Mouse (Mus musculus) liver, embryonic 14.5 days (tissue): ENCODE measurements around the gene Fbxo10. TPM values are rescaled to one million over a fixed set of nuclear protein-coding genes. Genes with fewer than 3 reads are reported as not detected.

Experiments
- ATAC-seq: fragments of 200-750 bp; cut with Nextera tagmentation; 2 replicates; pipeline ENCODE4 v1.8.0; 2017; ENCODE audit warnings: moderate number of reproducible peaks, mild to moderate bottlenecking, moderate library complexity; ENCODE audit not compliant: insufficient read depth
- DNase-seq, 3 experiments: peaks; one replicate each; pipeline ENCODE4 v3.0.0-alpha.2; 2012 to 2013; ENCODE audit warnings: low read depth in 3 of 3, low spot score in 3 of 3
- H3K27ac ChIP-seq: fragments of 300-500 bp; sonication (generic); 2 replicates; pipeline ENCODE4 v1.5.1; 2014; ENCODE audit warnings: moderate library complexity, mild to moderate bottlenecking, control low read depth, inconsistent platforms
- H3K27me3 ChIP-seq: fragments of 300-500 bp; sonication (generic); 2 replicates; pipeline ENCODE4 v1.6.1; 2014; ENCODE audit warnings: mild to moderate bottlenecking, low read length, moderate library complexity; ENCODE audit not compliant: control insufficient read depth, insufficient read depth
- H3K36me3 ChIP-seq: fragments of 300-500 bp; sonication (generic); replicated peaks from 2 replicates; pipeline ENCODE4 v1.6.1; 2014; ENCODE audit warnings: low read depth; ENCODE audit not compliant: control insufficient read depth, insufficient read depth
- H3K4me1 ChIP-seq, 2 experiments: fragments of 200-500 bp in 1 of 2; fragments of 300-500 bp in 1 of 2; sonication (generic) in 1 of 2; replicated peaks; 2 replicates each; pipeline ENCODE4 v1.6.1; 2012 to 2014; ENCODE audit warnings: antibody characterized with exemption in 1 of 2, inconsistent platforms in 1 of 2, low read length in 1 of 2; ENCODE audit not compliant: control insufficient read depth in 2 of 2, insufficient read depth in 2 of 2
- H3K4me2 ChIP-seq: fragments of 300-500 bp; sonication (generic); 2 replicates; pipeline ENCODE4 v1.6.1; 2014; ENCODE audit warnings: low read depth, mild to moderate bottlenecking, control low read depth, moderate library complexity
- H3K4me3 ChIP-seq, 2 experiments: fragments of 200-500 bp in 1 of 2; fragments of 300-500 bp in 1 of 2; sonication (generic) in 1 of 2; 2 replicates each; pipeline ENCODE4 v1.5.1; 2012 to 2014; ENCODE audit warnings: low read depth in 2 of 2, low read length in 2 of 2, mild to moderate bottlenecking in 2 of 2, control low read depth in 1 of 2, inconsistent platforms in 1 of 2, moderate library complexity in 1 of 2; ENCODE audit not compliant: insufficient read depth in 1 of 2
- H3K9ac ChIP-seq: fragments of 300-500 bp; sonication (generic); replicated peaks from 2 replicates; pipeline ENCODE4 v1.6.1; 2014; ENCODE audit warnings: mild to moderate bottlenecking, control low read depth, moderate library complexity
- H3K9me3 ChIP-seq: fragments of 300-500 bp; sonication (generic); 2 replicates; pipeline ENCODE4 v1.6.1; 2016; ENCODE audit warnings: low read length, mixed read lengths; ENCODE audit not compliant: control insufficient read depth
- CTCF ChIP-seq: IDR thresholded peaks from 2 replicates; pipeline ENCODE4 v1.5.1; 2016; ENCODE audit warnings: antibody characterized with exemption, low read depth, control low read depth
- EP300 ChIP-seq: IDR thresholded peaks from 2 replicates; pipeline ENCODE4 v1.6.1; 2016; ENCODE audit warnings: antibody characterized with exemption, low read depth
- WGBS: fragments of 180-500 bp; shearing (Covaris S2); extraction: QIAGEN DNeasy Blood & Tissue Kit; methylation state at CpG from one replicate; pipeline ENCODE4 v1.1.7; 2014; ENCODE audit not compliant: insufficient replicate concordance; 5-methylcytosine and 5-hydroxymethylcytosine counted together
- polyA plus RNA-seq, 2 experiments: library from polyadenylated mRNA; depleted of rRNA in 1 of 2; stranded (reverse) in 1 of 2; unstranded in 1 of 2; fragments of >200 nt; fragmentation: Nextera tagmentation in 1 of 2; extraction: Ambion mirVana in 1 of 2; gene quantifications; 2 replicates each; pipeline versions ENCODE4 v1.2.1 to v1.2.3; 2012 to 2014

Gene Fbxo10
- polyA plus RNA-seq, 2 experiments = 2.4 to 4.3 TPM

DNA sequence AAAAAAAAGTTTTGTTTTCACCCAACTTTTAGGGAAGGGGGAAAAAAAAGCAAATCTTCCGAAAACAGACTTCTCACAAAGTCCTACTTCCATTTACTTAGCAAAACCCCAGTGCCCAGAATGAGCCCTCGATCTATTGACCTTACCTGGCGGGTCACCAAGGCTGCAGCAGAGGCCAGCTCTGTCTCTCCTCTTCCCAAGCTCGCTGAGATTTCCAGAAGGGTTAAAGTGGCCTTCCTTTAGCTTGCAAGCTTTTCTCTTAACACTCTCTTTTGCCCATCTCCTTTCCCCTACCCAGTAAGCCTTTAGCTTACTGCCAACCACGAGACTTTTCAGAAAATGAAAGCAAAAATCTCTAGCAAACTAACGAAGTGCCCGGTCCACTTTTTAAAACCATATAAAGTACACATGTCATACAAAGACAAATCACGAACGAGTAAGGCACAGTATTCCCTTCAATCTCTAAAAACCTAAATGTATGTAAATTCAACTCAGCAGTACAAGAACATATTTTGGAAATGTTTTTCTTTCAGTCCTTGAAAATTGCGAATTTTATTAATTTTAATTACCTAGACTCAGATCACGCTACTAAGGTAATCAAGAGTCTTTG, 73.5 kb downstream of the Fbxo10 start:
- no peaks in the 10 kb centered on the region for H3K9me3 ChIP-seq
- no peaks in the 10 kb centered on the region for H3K27me3 ChIP-seq
- WGBS = 15% methylated on average over 11 of the region's 11 CpGs
- peak overlapping the region; percentile 84 for H3K9ac ChIP-seq
- no peak for ATAC-seq
- H3K27ac ChIP-seq = peak overlapping the region; percentile 88
- H3K36me3 ChIP-seq = no peaks in the 10 kb centered on the region
- H3K4me2 ChIP-seq = peak overlapping the region; percentile 97
- no peak for DNase-seq
- H3K4me3 ChIP-seq = peak overlapping the region; percentile 81 to 83
- peaks cover 18 to 19% of the 10 kb centered on the region in 2 experiments for H3K4me1 ChIP-seq
- TF ChIP-seq CTCF (no peak), EP300 (no peak)

DNA sequence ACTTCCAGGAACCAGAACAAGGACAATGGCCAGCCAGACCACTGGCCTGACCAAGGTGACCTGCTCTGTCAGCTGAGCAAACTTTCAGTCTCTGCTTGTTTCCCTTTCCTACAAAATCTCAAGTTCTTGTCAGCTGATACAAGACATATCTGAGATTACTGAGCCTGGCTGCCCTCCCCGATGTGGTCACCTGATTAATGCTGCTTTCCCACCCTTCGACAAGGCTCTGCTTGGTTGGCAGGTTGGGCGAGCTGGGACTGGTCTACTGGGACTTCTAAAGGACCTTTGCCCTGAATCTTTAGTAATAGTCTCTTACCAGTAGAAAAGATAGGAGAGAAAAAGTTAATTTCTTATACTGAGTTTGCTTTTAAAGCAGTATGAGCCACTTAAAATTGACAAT, 79.0 kb downstream of the Fbxo10 start:
- no peaks in the 10 kb centered on the region for H3K9me3 ChIP-seq
- H3K27me3 ChIP-seq = no peaks in the 10 kb centered on the region
- DNase-seq (no peak), ATAC-seq (no peak)
- no peak overlapping the region for H3K27ac ChIP-seq
- no peaks in the 10 kb centered on the region for H3K36me3 ChIP-seq
- no peak overlapping the region for H3K9ac ChIP-seq
- no peak overlapping the region for H3K4me2 ChIP-seq
- 56% methylated on average over 3 of the region's 3 CpGs for WGBS
- H3K4me1 ChIP-seq = peaks cover 6 to 9% of the 10 kb centered on the region in 2 experiments
- H3K4me3 ChIP-seq = no peak overlapping the region
- TF ChIP-seq CTCF (no peak), EP300 (no peak)

DNA sequence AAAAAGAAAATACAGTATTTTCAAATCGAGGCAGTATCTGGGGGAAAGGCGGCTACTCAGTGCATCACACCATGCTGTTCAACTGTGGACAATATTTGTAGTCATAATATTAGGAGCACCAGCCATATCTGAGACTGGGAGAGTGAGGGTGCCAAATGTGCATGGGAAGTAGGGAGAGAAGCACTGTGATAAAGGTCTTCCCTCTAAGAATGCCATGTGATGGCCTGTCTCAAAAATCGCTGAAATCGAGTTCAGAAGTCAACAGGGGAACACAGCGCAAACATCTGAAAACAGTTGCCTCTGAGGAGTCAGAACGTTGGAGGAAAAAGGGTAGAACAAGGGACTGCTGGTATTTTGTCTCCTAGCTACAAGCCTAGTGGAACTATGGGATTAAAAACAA, 84.4 kb downstream of the Fbxo10 start:
- ATAC-seq = no peak
- H3K27ac ChIP-seq = no peak overlapping the region
- 80% methylated on average over 6 of the region's 6 CpGs for WGBS

DNA sequence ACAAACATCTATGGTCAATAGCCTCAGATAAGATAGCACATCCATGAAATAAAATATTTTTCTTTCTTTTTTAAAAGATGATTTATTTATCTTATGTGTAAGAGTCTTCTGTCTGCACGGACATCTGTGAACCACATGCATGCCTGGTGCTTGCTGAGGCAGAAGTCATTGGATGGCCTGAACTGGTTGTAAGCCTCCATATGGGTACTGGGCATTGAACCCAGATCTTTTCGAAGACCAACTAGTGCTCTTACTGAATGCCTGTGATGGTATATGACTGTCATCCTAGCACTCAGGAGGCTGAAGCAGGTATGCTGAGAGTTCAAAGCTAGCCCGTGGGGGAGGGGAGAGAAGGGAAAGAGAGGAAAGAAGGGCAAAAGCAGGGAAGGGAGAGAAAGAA, 86.3 kb downstream of the Fbxo10 start:
- no peaks in the 10 kb centered on the region for H3K9me3 ChIP-seq
- no peak overlapping the region for H3K9ac ChIP-seq
- TF ChIP-seq EP300 (no peak), CTCF (no peak)
- ATAC-seq (no peak), DNase-seq (no peak)
- H3K27ac ChIP-seq = no peak overlapping the region
- WGBS = 70% methylated on average over 3 of the region's 3 CpGs
- peaks cover 14 to 28% of the 10 kb centered on the region in 2 experiments for H3K4me1 ChIP-seq
- H3K36me3 ChIP-seq = peaks cover 8% of the 10 kb centered on the region
- no peak overlapping the region for H3K4me2 ChIP-seq
- H3K27me3 ChIP-seq = no peaks in the 10 kb centered on the region
- no peak overlapping the region for H3K4me3 ChIP-seq

More for the DNA sequence above, 84.4 kb downstream of the Fbxo10 start:
- DNase-seq = no peak
- Histone ChIP-seq H3K4me1 (peaks cover under 1 to 9% of the 10 kb centered on the region in 2 experiments; a peak in 3 of 4 replicates), H3K36me3 (peaks cover under 1% of the 10 kb centered on the region; the same call in 1 of the 2 replicates), H3K4me3 (no peak overlapping the region), H3K27me3 (no peaks in the 10 kb centered on the region), H3K9ac (no peak overlapping the region), H3K4me2 (no peak overlapping the region), H3K9me3 (no peaks in the 10 kb centered on the region)
- TF ChIP-seq CTCF (no peak), EP300 (no peak)

DNA sequence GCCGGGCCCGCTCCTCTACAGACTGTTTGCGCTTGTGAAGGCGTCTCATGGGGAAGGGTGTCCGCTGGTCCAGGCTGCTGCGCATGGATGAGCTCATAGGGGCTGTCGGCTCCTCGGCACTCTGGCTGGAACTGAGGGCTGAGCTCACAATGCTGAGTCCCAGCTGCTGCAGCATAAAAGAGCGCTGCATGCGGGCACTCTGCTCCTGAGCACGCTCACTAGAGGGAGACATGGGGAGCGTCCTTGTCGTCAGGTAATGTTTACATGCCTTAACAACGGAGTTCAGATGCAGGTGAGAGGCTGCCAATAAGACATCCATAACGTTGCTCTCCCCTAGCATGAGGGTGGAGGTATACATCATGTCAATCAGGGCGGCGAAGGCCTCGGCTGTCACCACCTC, 89.6 kb downstream of the Fbxo10 start:
- no peak for DNase-seq
- Histone ChIP-seq H3K9ac (no peak overlapping the region), H3K4me2 (no peak overlapping the region), H3K27me3 (no peaks in the 10 kb centered on the region), H3K4me3 (no peak overlapping the region), H3K27ac (no peak overlapping the region), H3K4me1 (peaks cover 14 to 28% of the 10 kb centered on the region in 2 experiments), H3K9me3 (no peaks in the 10 kb centered on the region), H3K36me3 (peaks cover 15% of the 10 kb centered on the region)
- WGBS = 88% methylated on average over 18 of the region's 18 CpGs
- ATAC-seq = no peak
- 0 out of 2 replicates have a peak, but pooled peaks have one; percentile 15 for TF ChIP-seq CTCF
- no peak for TF ChIP-seq EP300
